Mouse (Mus musculus) heart, adult 11 months (tissue): Measurements from ENCODE around the gene Glg1.
"Not testable (repeated sequence)": the region's sequence is repeated elsewhere in the genome, so short reads cannot be mapped to it uniquely, and the experiment has no call there.

ENCODE experiments used
- DNase-seq: peaks from one replicate; pipeline ENCODE4 v3.0.0; 2022

The Glg1 gene

GRCm38 (mm10) chr8:111248136-111248535 lies 10.9 kb downstream of the Glg1 start:
- no peak for DNase-seq

GRCm38 (mm10) chr8:111246864-111247263 lies 12.2 kb downstream of the Glg1 start:
- not testable (repeated sequence) for DNase-seq

GRCm38 (mm10) chr8:111246287-111246830 lies 12.7 kb downstream of the Glg1 start:
- DNase-seq = no peak

GRCm38 (mm10) chr8:111237301-111237700 lies 21.7 kb downstream of the Glg1 start:
- peak; percentile 44 for DNase-seq

- DNase-seq = no peak
Measured at GRCm38 (mm10) chr8:111233730-111234129, 25.3 kb downstream of the Glg1 start.

- peak; percentile 69 for DNase-seq
Measured at GRCm38 (mm10) chr8:111224153-111224552, 34.9 kb downstream of the Glg1 start.

- DNase-seq = peak; percentile 36
Measured at GRCm38 (mm10) chr8:111218107-111218506, 40.9 kb downstream of the Glg1 start.

GRCm38 (mm10) chr8:111213406-111213805 lies 45.6 kb downstream of the Glg1 start:
- peak; percentile 56 for DNase-seq

- peak; percentile 12 for DNase-seq
Measured at GRCm38 (mm10) chr8:111211180-111211579, 47.8 kb downstream of the Glg1 start.

GRCm38 (mm10) chr8:111209874-111210273 lies 49.1 kb downstream of the Glg1 start:
- peak; percentile 72 for DNase-seq

GRCm38 (mm10) chr8:111206321-111206720 lies 52.7 kb downstream of the Glg1 start:
- DNase-seq = peak; percentile 78

GRCm38 (mm10) chr8:111205033-111205432 lies 54.0 kb downstream of the Glg1 start:
- DNase-seq = peak; percentile 60

- peak; percentile 80 for DNase-seq
Measured at GRCm38 (mm10) chr8:111203341-111203740, 55.7 kb downstream of the Glg1 start.

GRCm38 (mm10) chr8:111197966-111198365 lies 61.0 kb downstream of the Glg1 start:
- DNase-seq = no peak

- DNase-seq = no peak
Measured at GRCm38 (mm10) chr8:111196181-111196580, 62.8 kb downstream of the Glg1 start.

- DNase-seq = peak; percentile 60
Measured at GRCm38 (mm10) chr8:111188594-111189211, 70.3 kb downstream of the Glg1 start.

GRCm38 (mm10) chr8:111187470-111187869 lies 71.5 kb downstream of the Glg1 start:
- DNase-seq = peak; percentile 29

- DNase-seq = peak; percentile 94
Measured at GRCm38 (mm10) chr8:111185472-111185947, 73.5 kb downstream of the Glg1 start.

GRCm38 (mm10) chr8:111171661-111172060 lies 87.4 kb downstream of the Glg1 start:
- no peak for DNase-seq

GRCm38 (mm10) chr8:111157617-111158016 lies 101.4 kb downstream of the Glg1 start:
- DNase-seq = peak; percentile 93

GRCm38 (mm10) chr8:111155721-111156436 lies 103.1 kb downstream of the Glg1 start:
- no peak for DNase-seq

GRCm38 (mm10) chr8:111145460-111146012 lies 113.5 kb downstream of the Glg1 start:
- DNase-seq = peak; percentile 100

- DNase-seq = not testable (repeated sequence)
Measured at GRCm38 (mm10) chr8:111144901-111145459, 114.0 kb downstream of the Glg1 start.
